Mouse (Mus musculus) thymus, adult 2 months (tissue): ENCODE results near the gene Vps35l. TPM values are rescaled to one million over a fixed set of nuclear protein-coding genes. Genes with fewer than 3 reads are reported as not detected.

Experiments used
- DNase-seq: peaks from one replicate; pipeline ENCODE4 v3.0.0; 2021
- H3K27ac ChIP-seq: fragments of 200-500 bp; 2 replicates; pipeline ENCODE4 v1.5.1; 2012; ENCODE audit warnings: low read length, control low read depth; ENCODE audit not compliant: control insufficient read depth, insufficient read depth
- H3K27me3 ChIP-seq: fragments of 200-500 bp; 2 replicates; pipeline ENCODE4 v1.6.1; 2012; ENCODE audit warnings: mild to moderate bottlenecking, low read length, moderate library complexity, mixed read lengths; ENCODE audit not compliant: control insufficient read depth, insufficient read depth
- H3K36me3 ChIP-seq: fragments of 200-500 bp; 2 replicates; pipeline ENCODE4 v1.6.1; 2012; ENCODE audit warnings: mild to moderate bottlenecking, low read length, moderate library complexity; ENCODE audit not compliant: control insufficient read depth, insufficient read depth
- H3K4me1 ChIP-seq: fragments of 200-500 bp; replicated peaks from 2 replicates; pipeline ENCODE4 v1.6.1; 2012; ENCODE audit warnings: low read length; ENCODE audit not compliant: control insufficient read depth, insufficient read depth
- H3K4me3 ChIP-seq: fragments of 200-500 bp; 2 replicates; pipeline ENCODE4 v1.5.1; 2012; ENCODE audit warnings: mild to moderate bottlenecking, low read length, control low read depth, moderate library complexity; ENCODE audit not compliant: control insufficient read depth, insufficient read depth
- CTCF ChIP-seq: fragments of 200-500 bp; IDR thresholded peaks from 2 replicates; pipeline ENCODE4 v1.5.1; 2012; ENCODE audit warnings: mild to moderate bottlenecking, control low read depth, low read length, moderate library complexity, borderline replicate concordance; ENCODE audit not compliant: control insufficient read depth, poor library complexity, insufficient read depth; ENCODE audit errors: extremely low read depth
- POLR2A ChIP-seq: fragments of 200-500 bp; IDR thresholded peaks from 2 replicates; pipeline ENCODE4 v1.6.1; 2012; ENCODE audit warnings: mild to moderate bottlenecking, low read length, control low read depth, moderate library complexity; ENCODE audit not compliant: control insufficient read depth, poor library complexity, insufficient read depth; ENCODE audit errors: extremely low read depth
- WGBS: fragments of 180-500 bp; shearing (Covaris S2); methylation state at CpG from one replicate; pipeline ENCODE4 v1.1.7; 2018; 5-methylcytosine and 5-hydroxymethylcytosine counted together
- polyA plus RNA-seq: library from polyadenylated mRNA; depleted of rRNA; stranded (reverse); fragments of >200 nt; gene quantifications from 2 replicates; pipeline ENCODE4 v1.2.3, GENCODE M21; 2012

The Vps35l gene
- polyA plus RNA-seq, 1 experiment: 56.2 TPM

DNA sequence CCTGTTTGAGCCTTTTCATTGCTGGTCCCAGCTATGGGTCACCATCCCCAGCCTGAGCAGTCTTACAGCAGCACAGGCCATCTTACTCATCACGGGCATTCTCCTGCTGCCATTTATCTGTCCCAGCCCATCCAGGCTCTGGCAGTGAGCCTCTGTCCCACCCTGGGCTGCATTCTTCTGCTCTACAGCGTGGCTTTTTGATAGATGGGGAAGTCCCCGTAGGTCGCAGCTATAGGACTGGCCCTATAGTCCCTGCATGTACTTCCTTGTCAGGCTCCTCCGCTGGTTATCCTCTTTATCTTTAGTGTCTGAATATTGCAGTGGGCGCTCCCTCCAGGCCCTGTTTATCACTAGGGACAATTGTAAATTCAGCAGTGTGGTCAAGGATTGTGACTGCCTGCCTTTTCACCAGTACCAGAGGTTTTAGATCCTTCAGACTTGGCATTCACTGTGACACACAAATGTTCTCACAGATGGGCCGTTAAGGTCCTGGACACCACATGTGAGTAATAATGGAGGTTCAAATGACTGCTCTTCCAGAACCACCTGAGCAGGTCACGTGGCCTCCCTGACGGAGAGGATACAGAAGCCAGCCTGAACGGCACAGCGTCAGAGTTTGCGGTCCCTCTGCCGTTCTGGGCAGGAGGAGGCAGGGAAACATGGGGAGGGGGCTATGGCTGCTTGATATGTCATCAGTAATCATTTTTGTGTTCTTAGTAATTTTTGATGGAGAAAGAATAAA is 11.0 kb upstream of the Vps35l start:
- peaks cover 21% of the 10 kb centered on the region for H3K36me3 ChIP-seq
- H3K27me3 ChIP-seq: no peaks in the 10 kb centered on the region
- TF ChIP-seq POLR2A (no peak), CTCF (no peak)
- no peak for DNase-seq
- H3K4me3 ChIP-seq: no peak overlapping the region
- no peaks in the 10 kb centered on the region for H3K4me1 ChIP-seq
- WGBS: 96% methylated on average over 13 of the region's 13 CpGs
- H3K27ac ChIP-seq: no peak overlapping the region

DNA sequence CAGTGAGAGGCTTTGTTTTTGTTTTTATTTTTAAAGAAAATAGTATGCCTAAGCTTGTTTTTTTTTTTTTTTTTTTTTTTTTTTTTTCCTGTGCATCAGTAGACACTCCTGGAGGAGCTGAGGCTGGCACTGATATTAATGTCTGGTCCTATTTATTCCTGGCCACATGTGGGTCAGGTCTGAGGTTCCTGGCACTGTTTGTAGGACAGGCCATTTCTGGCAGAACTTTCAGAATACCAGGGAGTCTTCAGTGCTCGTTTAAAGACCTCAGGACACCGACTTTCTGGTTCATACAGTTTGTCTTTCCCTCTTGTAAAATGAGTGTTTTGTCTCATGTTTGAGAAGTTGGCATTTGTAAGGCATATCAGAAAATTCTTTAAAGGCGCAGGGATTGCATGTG is 8.2 kb upstream of the Vps35l start:
- H3K27ac ChIP-seq: no peak overlapping the region
- no peak for DNase-seq
- H3K4me1 ChIP-seq: no peaks in the 10 kb centered on the region
- WGBS: 96% methylated on average over 3 of the region's 3 CpGs
- H3K4me3 ChIP-seq: no peak overlapping the region
- H3K36me3 ChIP-seq: peaks cover 13% of the 10 kb centered on the region
- no peaks in the 10 kb centered on the region for H3K27me3 ChIP-seq
- TF ChIP-seq POLR2A (no peak), CTCF (no peak)

DNA sequence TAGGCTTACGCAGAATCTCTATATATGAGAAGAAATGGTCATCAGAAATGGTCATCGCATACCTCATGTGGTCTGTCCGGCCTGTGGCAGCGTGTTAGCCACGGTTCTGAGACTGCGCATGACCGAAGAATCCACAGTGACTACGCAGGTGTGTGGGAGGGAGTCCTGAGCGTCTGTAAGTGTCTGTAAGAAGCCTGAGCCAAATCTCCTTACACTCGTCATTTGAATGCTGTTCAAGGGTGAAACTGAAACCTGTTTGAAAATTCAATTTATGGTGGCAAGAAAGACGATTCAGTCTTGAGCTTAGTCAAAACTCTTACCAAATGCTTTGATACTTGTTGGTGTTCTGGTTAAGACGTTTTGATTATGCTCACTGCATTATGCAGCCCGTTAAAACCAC is 6.8 kb upstream of the Vps35l start:
- TF ChIP-seq CTCF (no peak), POLR2A (no peak)
- H3K27ac ChIP-seq: no peak overlapping the region
- H3K4me1 ChIP-seq: no peaks in the 10 kb centered on the region
- no peak for DNase-seq
- H3K4me3 ChIP-seq: no peak overlapping the region
- WGBS: 94% methylated on average over 13 of the region's 13 CpGs
- no peaks in the 10 kb centered on the region for H3K27me3 ChIP-seq
- H3K36me3 ChIP-seq: peaks cover 13% of the 10 kb centered on the region

DNA sequence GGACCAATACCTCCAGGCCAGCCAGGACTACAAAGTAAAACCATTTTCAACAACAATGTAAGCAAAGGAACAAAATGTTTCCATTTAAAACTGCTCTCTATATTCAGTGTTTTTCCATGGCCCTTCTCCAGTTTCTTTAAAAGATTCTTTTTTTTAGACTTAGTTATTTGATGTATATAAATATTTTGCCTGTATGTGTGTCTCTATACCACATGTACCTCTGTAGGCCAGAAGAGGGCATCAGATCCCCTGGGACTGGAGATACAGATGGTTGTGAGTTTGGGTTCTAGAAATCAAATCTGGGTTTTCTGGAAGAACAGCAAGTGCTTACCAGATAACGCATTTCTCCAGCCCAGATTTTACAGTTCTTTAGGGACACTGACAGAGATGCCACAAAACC is 1.3 kb upstream of the Vps35l start:
- no peak overlapping the region for H3K4me3 ChIP-seq

DNA sequence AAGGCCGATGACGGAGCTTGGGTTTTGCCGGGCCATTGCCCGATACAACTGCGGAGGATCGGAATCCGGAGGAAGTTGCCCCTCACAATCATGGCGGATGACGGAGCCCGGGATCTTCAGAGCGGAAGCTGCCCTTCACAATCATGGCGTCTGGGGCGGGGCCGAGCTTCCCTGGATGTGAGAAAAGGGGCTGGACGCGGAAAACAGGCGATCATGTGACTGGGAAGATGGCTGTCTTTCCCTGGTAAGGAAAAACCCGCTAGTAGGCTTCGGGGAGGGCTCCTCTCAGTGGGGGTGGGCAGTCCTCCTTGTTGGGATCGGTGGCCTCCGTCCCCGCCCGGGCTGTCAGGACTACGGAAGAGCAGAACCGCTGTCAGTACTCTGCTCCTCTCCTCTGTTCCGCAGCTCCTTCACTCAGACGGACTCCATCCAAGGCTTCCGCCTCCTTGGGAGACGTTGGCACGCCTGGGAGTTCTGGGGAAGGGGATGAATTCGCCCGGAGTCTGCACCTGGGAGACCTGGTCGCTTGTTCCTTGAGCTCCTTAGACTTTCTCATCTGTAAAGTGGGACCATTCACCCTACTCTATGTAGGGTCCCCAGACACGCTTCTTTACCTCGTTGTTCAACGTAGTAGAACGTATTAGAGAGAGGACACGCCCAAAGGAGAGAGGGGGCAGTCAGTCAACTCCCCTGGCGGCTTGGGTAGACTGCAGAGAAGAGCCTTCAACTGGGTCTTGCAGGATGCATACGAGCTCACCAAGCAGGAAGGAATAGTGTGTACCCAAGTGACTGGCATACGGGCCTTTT is 709 bp downstream of the Vps35l start:
- TF ChIP-seq POLR2A (peak; percentile 43; the same call in 1 of the 2 replicates), CTCF (0 out of 2 replicates have a peak, but pooled peaks have one; percentile 30)
- peak; percentile 93 for DNase-seq

More for the DNA sequence above, 1.3 kb upstream of the Vps35l start:
- 97% methylated on average over 1 of the region's 1 CpGs for WGBS
- no peak overlapping the region for H3K27ac ChIP-seq
- no peaks in the 10 kb centered on the region for H3K36me3 ChIP-seq
- H3K27me3 ChIP-seq: no peaks in the 10 kb centered on the region
- peaks cover 14% of the 10 kb centered on the region for H3K4me1 ChIP-seq
- TF ChIP-seq CTCF: no peak
- TF ChIP-seq POLR2A: no peak
- peak; percentile 19 for DNase-seq

DNA sequence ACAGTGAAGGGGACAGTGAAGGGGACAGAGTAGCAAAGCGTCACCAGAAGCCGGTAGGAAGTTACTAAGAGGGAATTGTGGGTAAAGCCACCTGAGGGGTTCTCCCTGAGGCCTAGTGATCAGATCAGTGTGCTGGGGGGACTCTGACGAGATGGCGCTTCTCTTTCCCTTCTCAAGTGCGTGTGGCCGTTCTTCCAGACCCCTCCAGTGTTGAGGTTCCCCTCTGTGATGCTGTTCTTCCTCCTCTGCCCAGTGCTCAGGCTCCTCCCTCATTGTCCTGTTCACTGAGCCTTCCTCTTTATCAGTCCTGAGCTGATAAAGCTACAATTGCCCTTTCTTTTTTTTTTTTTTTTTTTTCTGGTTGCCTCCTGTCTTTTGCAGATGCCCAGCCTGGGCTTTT is 2.3 kb downstream of the Vps35l start:
- no peak for TF ChIP-seq POLR2A
- peaks cover 11% of the 10 kb centered on the region for H3K36me3 ChIP-seq
- H3K27me3 ChIP-seq: no peaks in the 10 kb centered on the region
- H3K4me3 ChIP-seq: no peak overlapping the region
- no peak overlapping the region for H3K27ac ChIP-seq
- 83% methylated on average over 6 of the region's 6 CpGs for WGBS
- no peak for DNase-seq
- H3K4me1 ChIP-seq: peaks cover 14% of the 10 kb centered on the region

More for the DNA sequence above, 709 bp downstream of the Vps35l start:
- Histone ChIP-seq H3K36me3 (no peaks in the 10 kb centered on the region), H3K4me3 (peak overlapping the region; percentile 96), H3K4me1 (peaks cover 14% of the 10 kb centered on the region), H3K27me3 (no peaks in the 10 kb centered on the region), H3K27ac (peak overlapping the region; percentile 30)
- WGBS: 3% methylated on average over 41 of the region's 41 CpGs
